Mouse (Mus musculus): ENCODE measurements around the gene Gm38392. TPM values are rescaled to one million over a fixed set of nuclear protein-coding genes. Genes with fewer than 3 reads are reported as not detected.
A peak's percentile ranks its signal among the peaks of the same experiment; 100 is the strongest.
"Not testable (repeated sequence)": the region's sequence is repeated elsewhere in the genome, so short reads cannot be mapped to it uniquely, and the experiment has no call there.

Gm38392 gene
- total RNA-seq, 2 experiments from 2014 or later: 0.59 TPM; not detected in 1

DNA sequence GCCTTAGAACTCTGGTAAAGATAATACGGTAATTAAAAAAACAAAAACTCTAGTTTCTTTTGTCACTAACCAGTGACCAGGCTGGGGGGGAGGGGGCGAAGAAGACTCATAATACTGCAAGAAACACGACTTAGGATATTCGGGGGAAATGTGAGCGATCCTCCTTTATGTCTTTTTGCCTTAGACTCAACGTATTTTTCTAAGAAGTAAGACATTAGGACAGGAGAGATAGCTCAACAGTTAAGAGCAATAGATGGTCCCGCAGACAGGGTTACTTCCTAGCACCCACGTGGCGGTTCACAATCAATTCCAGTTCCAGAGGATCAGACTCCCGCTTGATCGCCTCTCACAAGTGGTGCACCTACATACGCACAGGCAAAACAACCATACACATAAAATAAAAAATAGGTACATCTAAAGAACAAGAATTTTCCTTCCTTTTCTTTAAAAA lies 9.1 kb upstream of the Gm38392 start:
- DNase-seq (ENCODE audit: low spot score in 2 of 2): no peak
- no peak for TF ChIP-seq CTCF (conservative IDR thresholded peaks at IDR 0.05)
- H3K4me3 ChIP-seq: peak overlapping the region; percentile 96
- peak overlapping the region; percentile 88 for H3K27ac ChIP-seq

- not testable (repeated sequence) for H3K4me3 ChIP-seq; H3K27ac ChIP-seq; DNase-seq (ENCODE audit: low spot score in 2 of 2)
These were observed 8.3 kb upstream of the Gm38392 start for GRCm38 (mm10) chr3:88295272-88295671.

GRCm38 (mm10) chr3:88291970-88292369 lies 5.0 kb upstream of the Gm38392 start:
- peak; percentile 75 for TF ChIP-seq CTCF (conservative IDR thresholded peaks at IDR 0.05)
- Histone ChIP-seq H3K4me3 (no peak overlapping the region), H3K27ac (no peak overlapping the region)
- peak in 1 of 2 experiments; percentile 13 for DNase-seq (ENCODE audit: low spot score in 2 of 2)

GRCm38 (mm10) chr3:88288133-88288713 lies 1.2 kb upstream of the Gm38392 start:
- not testable (repeated sequence) for DNase-seq (ENCODE audit: low spot score in 2 of 2); H3K4me3 ChIP-seq

DNA sequence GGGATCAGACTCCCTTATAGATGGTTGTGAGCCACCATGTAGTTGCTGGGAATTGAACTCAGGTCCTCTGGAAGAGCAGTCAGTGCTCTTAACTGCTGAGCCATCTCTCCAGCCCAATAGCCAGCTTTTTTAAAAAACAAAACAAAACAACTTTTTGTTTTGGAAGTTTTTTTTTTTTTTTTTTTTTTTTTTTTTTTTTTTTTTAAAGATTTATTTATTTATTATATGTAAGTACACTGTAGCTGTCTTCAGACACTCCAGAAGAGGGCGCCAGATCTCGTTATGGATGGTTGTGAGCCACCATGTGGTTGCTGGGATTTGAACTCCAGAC lies 1.5 kb downstream of the Gm38392 start:
- not testable (repeated sequence) for H3K27ac ChIP-seq; H3K4me3 ChIP-seq; DNase-seq (ENCODE audit: low spot score in 2 of 2)

More at GRCm38 (mm10) chr3:88288133-88288713, 1.2 kb upstream of the Gm38392 start:
- H3K27ac ChIP-seq: not testable (repeated sequence)

DNA sequence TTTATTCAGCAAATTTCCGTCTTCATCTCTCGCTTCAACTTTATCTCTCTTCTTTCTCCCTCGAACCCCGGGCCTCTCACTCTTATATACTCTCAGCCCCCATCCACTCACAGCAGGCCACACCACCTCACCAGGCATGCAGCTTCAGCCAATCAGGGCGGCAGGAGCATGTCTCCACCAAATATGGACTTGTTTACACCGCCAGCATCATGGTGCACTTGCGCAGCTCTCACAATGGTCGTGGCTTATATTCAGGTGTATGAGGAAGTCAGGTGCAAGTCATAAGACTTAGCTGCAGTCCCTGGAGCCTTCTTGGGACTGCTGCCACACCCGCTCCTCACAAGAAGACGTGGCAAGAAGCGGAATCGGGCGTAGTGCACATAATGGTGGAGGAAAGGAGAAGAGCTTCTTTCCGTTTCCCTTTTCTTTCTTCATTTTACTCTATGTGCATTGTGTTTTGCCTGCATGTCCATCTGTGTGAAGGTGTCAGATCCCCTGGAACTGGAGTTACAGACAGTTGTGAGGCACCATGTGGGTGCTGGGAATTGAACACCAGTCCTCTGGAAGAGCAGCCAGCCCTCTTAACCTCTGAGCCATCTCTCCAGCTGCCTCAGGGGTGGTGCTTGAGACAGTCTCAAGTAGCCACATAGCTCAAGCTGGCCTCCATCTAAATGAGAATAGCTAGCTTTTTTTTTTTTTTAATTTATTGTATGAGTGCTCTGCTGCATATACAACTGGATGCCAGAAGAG lies 2.0 kb downstream of the Gm38392 start:
- not testable (repeated sequence) for H3K4me3 ChIP-seq; DNase-seq (ENCODE audit: low spot score in 2 of 2); H3K27ac ChIP-seq

- not testable (repeated sequence) for H3K4me3 ChIP-seq; DNase-seq (ENCODE audit: low spot score in 2 of 2); H3K27ac ChIP-seq
These were observed 5.7 kb downstream of the Gm38392 start for GRCm38 (mm10) chr3:88281141-88281916.

DNA sequence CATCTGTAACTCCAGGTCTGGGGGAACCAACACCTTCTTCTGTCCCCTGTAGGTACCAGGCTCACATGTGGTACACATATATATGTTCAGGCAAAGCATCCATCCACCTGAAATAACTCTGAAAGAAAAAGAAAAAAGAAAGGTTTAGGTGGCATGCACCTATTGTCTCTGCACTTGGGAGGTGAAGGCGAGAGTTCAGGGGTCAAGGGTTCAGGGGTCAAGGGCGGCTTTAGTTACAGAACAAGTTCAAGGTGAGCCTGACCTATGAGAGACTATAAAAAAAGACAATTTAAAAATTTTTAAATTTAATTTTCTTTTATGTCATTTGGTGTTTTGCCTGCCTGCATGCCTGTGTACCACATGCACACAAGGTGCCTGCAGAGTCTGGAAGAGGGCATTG lies 7.0 kb downstream of the Gm38392 start:
- Histone ChIP-seq H3K4me3 (no peak overlapping the region), H3K27ac (no peak overlapping the region)
- DNase-seq (ENCODE audit: low spot score in 2 of 2): no peak
- no peak for TF ChIP-seq CTCF (conservative IDR thresholded peaks at IDR 0.05)

DNA sequence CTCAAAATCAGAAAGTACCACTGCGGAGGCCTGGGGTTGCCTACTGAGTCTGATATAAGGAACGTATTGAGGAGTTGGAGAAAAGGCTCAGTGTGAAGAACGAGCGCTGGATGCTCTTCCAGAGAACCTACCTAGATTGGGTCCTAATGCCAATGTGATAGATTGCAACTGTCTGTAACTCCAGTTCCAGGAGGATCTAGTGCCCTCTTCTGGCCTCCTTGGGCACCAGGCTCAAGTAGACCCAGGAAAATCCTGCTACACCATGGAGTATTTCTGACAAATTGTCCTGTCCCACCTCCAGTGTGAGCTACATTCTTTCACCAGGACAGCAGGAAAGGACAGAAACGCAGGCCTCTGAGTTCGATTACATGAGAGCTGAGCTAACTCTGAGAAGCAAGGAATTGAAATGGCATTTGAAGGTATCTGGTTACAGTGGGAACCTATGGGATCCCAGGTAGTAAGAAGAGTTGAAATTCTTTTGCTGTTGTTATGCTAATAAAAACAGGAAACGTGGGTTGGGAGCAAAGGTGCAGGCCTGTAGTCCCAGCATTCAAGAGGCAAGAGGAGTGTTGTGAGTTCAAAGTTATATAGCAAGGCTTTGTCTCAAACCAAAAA lies 10.4 kb downstream of the Gm38392 start:
- Histone ChIP-seq H3K4me3 (no peak overlapping the region), H3K27ac (no peak overlapping the region)
- TF ChIP-seq CTCF (conservative IDR thresholded peaks at IDR 0.05): peak; percentile 81
- DNase-seq (ENCODE audit: low spot score in 2 of 2): peak in 1 of 2 experiments; percentile 42

DNA sequence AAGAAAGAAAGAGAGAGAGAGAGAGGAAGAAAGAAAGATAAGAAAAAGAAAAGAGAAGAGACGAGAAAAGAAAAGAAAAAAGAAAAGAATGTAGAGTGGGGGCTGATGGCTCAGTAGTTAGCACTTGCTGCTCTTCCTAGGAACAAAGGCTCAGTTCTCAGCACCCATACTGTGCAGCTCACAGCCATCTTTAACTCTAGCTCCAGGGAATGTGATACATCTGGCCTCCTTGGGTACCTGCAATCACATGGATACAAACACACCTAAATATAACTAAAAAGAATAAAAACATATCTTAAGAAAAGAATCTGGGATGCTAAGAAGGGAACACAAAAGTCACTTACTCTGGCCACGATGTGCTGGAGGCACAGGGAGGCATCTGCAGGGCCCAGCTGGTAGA lies 10.9 kb downstream of the Gm38392 start:
- no peak for DNase-seq (ENCODE audit: low spot score in 2 of 2)
- TF ChIP-seq CTCF (conservative IDR thresholded peaks at IDR 0.05): no peak
- Histone ChIP-seq H3K27ac (no peak overlapping the region), H3K4me3 (no peak overlapping the region)

DNA sequence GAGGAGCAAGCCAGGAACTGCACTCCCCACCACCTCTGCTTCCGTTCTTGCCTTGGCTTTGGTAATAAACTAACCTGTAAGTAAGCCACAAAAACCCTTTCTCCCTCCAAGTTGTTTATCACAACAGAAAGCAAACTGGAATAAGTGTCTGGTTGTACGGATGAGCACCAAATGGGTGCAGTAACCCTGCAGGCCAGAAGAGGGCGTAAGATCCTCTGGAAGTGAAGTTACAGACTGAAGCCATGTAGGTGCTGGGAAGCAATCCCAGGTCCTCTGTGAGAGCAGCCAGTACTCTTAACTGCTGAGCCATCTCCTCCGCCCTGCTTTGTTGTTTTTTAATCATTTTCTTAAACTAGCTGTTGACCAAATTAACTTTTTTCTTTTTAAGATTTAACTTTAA lies 13.0 kb downstream of the Gm38392 start:
- Histone ChIP-seq H3K27ac (no peak overlapping the region), H3K4me3 (no peak overlapping the region)
- DNase-seq (ENCODE audit: low spot score in 2 of 2): no peak
- peak; percentile 60 for TF ChIP-seq CTCF (conservative IDR thresholded peaks at IDR 0.05)

DNA sequence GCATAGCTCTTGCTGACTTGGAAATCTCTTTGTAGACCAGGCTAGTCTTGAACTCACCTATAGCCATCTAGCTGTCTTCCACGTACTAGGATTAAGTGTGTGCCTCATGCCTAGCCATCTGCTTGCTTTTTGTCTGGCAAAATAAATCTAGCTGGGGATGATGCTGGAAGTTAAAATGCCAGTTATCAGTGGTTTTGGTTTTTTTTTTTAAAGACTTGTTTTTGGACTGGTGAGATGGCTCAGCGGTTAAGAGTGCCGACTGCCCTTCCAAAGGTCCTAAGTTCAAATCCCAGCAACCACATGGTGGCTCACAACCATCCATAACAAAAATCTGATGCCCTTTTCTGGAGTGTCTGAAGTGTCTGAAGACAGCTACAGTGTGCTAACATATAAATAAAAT lies 15.2 kb downstream of the Gm38392 start:
- no peak overlapping the region for H3K27ac ChIP-seq
- H3K4me3 ChIP-seq: no peak overlapping the region
- no peak for DNase-seq (ENCODE audit: low spot score in 2 of 2)
- TF ChIP-seq CTCF (conservative IDR thresholded peaks at IDR 0.05): no peak

DNA sequence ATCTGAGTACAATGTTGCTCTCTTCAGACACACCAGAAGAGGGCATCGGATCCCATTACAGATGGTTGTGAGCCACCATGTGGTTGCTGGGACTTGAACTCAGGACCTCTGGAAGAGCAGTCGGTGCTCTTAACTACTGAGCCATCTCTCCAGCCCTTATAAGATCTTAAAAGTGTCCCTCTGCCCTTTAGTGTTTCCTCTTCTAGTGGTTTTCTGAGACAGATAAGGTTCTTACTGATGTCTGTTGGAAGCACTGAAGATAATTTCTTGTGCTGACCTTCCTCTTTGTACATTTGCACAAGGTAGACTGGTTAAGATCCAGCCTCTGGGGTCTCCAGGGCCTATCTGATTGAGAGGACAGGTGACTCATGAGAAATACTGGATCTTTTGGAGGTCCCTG lies 15.7 kb downstream of the Gm38392 start:
- DNase-seq (ENCODE audit: low spot score in 2 of 2); H3K4me3 ChIP-seq; H3K27ac ChIP-seq: not testable (repeated sequence)
- peak; percentile 18; the same call in 1 of the 2 replicates for TF ChIP-seq CTCF (conservative IDR thresholded peaks at IDR 0.05)
